Mouse (Mus musculus) cerebellum, adult 9-11 months (tissue): ENCODE measurements around the gene Iqsec1.

ENCODE experiments used
- DNase-seq: peaks from one replicate; pipeline ENCODE4 v3.0.0; 2022

The Iqsec1 gene

GRCm38 (mm10) chr6:90810576-90810975 lies 177.9 kb downstream of the Iqsec1 start:
- peak; percentile 52 for DNase-seq

GRCm38 (mm10) chr6:90809960-90810362 lies 178.5 kb downstream of the Iqsec1 start:
- peak; percentile 98 for DNase-seq

DNA sequence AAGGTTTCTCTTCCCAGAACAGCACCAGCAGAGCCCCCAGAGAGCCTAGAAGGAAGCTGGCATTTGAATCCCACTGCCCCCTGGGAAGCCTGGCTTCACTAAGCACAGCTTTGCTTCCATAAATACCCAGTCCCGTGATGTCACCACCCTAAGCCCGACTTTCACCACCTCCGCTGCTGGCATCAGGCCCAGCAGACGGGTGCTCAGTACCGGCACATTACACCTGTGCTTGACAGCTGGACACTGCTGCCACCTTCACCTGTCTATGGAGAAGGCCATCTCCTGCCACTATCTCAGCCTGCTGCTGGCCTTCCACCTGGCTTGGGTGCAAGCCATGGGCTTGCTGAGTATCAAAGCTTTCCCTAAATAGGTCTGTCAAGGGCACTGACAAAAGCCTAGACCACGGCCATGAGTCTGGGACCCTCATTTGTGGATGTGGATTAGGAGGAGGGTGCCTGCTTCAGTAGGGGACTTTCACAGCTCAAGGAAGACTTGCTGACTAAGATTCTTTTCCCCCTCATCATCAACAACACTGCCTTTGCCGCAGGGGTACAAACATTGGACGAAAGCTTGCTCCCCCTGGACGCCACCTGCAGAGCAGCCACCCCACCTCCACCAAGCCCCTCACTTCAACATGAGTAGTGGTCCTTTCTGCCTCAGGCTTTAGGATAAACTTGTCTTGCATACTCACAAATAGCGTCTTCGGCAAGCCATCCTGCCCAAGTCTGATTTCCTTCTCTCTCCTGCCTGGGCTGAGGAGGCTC lies 179.2 kb downstream of the Iqsec1 start:
- DNase-seq = peak; percentile 87

GRCm38 (mm10) chr6:90808544-90808943 lies 179.9 kb downstream of the Iqsec1 start:
- peak; percentile 72 for DNase-seq

- peak; percentile 70 for DNase-seq
Observed at GRCm38 (mm10) chr6:90808134-90808533, 180.4 kb downstream of the Iqsec1 start.

DNA sequence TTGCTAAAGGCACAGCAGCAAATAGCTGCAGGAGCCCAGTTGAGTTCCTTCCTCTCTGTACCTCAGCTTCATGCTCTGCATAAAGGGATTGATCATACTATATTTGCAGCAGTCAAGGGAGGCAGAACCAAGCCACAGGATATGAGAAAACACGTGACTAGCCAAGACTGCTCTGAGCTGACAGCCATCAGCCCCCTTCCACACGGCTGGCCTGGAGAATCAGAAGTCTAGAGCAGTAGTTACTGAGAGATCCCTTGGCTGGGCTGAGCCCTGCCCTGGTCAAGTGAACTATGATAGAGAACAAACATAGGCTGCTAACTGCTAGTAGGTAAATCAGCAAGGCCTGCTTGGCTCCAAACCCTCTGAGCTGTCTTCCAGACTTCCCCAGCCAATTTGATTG lies 180.9 kb downstream of the Iqsec1 start:
- DNase-seq = peak; percentile 50

GRCm38 (mm10) chr6:90806743-90807142 lies 181.7 kb downstream of the Iqsec1 start:
- DNase-seq = peak; percentile 50

- DNase-seq = peak; percentile 57
Observed at GRCm38 (mm10) chr6:90805101-90805500, 183.4 kb downstream of the Iqsec1 start.

DNA sequence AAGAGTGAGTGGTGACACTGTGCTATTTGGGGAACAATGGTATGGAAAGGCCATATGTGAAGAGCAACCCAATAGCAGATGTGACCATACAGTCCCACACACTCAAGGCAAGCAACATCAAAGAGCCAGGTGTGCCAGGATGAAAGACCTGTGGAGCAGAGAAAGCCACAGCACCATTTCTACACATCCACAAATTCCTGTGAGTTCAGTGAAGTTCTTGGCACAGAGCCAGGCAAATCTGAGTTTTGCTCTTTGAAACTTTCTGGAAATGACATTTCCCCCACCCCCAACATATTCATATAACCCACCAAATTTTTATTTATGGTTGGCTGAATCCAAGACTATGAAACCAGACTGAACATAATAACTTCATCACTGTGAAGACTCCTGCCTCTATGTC lies 183.8 kb downstream of the Iqsec1 start:
- peak; percentile 49 for DNase-seq

DNA sequence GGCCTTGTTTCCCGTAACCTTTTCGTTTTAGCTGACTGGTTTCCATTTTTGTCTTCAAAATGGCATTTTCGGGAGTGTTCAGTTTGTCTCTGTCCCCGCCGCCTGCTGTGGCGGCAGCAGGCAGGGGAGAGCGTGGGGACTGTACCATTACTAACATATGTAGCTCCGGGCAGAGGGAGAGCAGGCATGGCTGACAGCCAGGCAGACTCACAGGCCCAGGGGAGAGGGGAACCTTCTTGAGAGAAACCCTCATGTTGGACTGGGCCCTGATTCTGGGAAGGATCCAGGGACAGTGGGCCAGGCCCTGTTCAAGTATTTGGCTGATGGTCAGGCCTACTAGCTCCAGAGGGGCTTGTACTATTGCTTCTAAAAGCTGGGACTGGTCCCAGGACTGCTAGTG lies 185.9 kb downstream of the Iqsec1 start:
- peak; percentile 95 for DNase-seq

DNA sequence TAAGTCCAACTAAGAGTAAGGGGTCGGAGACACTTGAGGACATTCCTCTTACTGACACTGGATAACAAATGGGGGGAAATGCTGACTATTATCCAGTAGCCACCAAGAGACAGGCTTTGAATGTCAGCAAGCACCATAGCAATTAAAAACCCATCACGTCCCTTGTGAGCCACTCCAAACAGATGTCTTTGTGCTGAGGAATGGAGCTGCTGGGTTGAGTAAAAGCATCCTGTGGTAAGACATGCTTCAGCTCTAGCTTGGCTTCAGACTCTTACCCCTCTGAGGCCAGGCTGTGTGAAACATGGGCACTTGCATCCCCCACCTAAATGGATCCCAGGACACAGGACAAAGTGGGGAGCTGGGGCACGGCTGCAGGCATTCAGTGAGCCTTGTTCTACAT lies 186.4 kb downstream of the Iqsec1 start:
- no peak for DNase-seq

- DNase-seq = peak; percentile 23
Observed at GRCm38 (mm10) chr6:90800825-90801224, 187.7 kb downstream of the Iqsec1 start.

DNA sequence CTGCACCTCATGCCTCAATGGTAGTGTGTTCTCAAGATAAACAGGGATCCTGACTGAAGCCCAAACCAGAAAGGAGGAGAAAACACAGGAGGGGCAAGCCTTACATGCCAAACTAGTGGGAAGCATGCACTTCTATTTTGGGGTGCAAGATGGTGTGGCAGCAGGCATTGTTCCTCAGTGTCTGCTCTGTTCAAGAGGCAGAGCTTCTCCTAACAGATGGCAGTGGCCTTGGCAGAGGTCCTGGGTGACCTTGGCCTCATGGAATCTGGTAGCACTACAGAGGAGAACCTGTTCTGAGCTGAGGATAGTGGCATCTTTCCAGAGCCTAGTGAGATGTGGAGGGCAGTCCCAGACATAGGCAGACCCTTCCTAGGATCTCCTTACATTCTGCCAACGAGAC lies 189.4 kb downstream of the Iqsec1 start:
- DNase-seq = peak; percentile 99

- peak; percentile 76 for DNase-seq
Observed at GRCm38 (mm10) chr6:90798201-90798600, 190.3 kb downstream of the Iqsec1 start.

- DNase-seq = peak; percentile 33
Observed at GRCm38 (mm10) chr6:90796902-90797596, 191.4 kb downstream of the Iqsec1 start.

DNA sequence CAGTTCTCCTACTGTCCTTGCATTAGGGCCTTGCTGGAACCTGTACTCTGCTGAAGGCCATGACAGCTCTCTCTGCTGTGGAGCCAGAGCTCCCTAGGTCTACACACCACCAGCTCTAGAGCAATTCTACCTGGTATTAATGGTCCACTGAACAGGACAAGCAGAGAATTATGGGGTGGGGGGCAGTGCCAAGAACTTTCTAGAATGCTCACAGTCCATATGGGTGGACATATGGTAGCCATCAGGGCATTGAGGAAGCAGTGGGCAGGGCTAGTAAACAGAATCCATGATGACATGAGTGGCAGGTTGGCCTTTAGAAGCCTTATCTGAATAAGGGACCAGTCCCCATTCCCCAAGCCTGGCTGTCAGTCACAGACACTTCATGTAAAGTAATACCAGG lies 197.6 kb downstream of the Iqsec1 start:
- peak; percentile 77 for DNase-seq

GRCm38 (mm10) chr6:90789520-90789919 lies 199.0 kb downstream of the Iqsec1 start:
- DNase-seq = no peak

DNA sequence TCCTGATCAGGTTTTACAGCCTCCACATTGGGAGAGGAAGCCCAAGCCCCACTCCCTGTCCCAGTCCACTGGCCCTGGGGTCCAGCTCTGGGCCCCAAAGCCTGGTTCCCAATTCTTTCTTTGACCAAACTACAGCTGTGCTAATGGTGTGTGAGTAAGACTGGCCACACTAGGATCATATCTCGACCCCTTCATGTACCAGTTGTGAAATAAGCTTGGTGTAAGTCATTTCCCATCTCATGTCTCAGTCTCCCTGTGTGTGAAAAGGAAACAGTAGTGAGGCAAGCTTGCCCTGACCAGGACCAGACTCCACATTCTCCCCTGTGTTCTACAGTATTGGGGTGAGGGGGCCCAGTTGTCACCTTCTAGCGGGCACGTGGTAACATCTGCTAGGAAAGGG lies 200.9 kb downstream of the Iqsec1 start:
- no peak for DNase-seq

DNA sequence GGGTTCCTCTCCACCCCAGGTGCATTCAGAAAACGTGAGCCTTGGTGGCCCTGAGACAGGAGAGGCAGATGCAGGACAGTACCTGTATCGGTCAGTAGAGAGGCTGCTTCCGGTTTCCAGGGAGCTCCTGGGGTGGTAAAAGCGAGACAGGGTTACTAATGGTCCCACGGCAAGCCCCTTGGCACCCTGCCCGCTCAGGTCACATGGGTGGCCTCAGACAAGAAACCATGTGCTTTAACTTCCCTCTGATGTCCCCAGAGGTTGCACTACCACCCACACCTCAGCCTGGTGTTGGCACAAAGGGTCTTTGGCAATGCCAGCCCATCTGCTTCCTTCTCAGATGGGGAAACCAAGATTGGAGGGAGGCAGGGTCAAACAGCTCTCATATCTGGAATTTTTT lies 201.4 kb downstream of the Iqsec1 start:
- DNase-seq = peak; percentile 42

DNA sequence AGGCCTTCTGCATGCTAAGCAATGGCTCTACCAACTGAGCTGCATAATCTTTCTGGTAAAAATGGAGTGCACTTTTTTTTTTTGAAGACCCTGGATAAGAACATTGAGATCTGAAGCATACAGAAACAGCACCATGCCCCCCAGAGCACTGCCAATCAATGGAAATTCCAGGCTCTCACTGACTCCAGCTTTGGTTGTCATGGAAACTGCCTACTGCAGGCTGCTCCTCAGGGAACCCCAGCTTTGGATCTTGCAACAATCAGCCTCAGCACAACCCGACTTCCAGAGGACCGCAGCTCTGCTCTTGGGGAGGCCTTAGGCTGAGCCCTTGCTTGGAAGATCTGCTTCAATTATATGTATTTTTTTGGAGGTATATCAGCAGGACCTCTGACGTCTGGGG lies 201.9 kb downstream of the Iqsec1 start:
- no peak for DNase-seq

- DNase-seq = peak; percentile 71
Observed at GRCm38 (mm10) chr6:90783945-90784344, 204.5 kb downstream of the Iqsec1 start.

DNA sequence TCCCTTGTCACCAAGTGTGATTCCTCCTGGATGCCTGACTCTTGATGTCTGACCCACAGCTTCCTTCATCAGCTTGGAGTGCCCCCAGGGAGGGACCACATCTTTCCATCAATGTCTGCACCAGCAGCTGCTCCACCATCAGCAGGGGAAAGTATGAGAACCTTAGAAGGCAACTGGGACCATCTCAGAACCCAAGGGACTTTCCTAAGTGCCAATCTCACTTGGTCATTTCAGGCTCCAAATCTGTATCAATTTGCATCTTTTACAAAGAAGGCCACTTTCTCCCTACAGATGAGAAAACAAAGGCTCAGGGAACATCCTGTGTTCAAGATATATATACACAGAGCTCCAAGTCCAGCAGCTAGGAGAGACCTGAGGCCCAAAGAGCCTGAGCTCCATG lies 205.3 kb downstream of the Iqsec1 start:
- no peak for DNase-seq

DNA sequence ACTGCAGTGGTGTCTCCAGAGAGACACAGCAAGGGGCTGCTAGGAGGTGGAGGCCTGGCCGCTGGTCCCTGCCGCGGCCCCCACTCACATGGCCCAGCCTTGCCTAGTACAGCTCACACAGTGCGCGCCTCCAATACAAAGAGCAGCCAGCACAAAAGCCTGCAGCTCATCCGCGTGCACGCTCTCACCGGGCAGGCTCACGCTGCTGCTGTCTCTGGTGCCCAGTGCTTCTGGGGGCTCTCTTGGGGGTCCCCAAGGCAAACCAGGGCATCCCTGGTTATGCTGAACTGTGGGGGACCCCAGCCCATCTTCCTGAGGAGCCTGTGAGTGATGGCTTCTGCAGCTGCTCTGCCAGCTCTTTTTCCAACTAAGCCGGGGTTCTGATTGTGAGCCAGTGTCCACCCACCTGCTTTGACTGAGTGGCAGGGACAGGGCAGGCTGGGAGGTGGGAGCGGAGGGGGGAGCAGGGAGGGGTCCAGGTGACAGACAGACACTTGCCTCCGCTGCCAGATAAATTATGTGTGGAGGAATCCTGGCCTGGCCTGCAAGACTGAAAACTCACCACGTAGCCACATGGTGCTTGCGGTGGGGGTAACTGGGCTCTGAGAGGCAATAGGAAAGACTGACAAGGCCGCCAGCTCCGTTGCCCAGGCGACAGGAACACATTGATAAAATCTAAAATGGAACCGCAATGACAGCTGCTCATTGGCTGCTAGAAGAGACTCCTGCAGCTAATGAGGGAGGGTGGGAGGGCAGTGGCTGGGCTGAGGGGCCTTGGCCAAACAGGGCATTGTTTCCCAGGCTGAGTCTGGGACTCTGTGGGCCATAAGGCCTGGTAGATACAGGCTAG lies 206.3 kb downstream of the Iqsec1 start:
- peak; percentile 75 for DNase-seq
